Comparison of ENCODE assay signal across 8 mouse cellular contexts in the genomic region with DNA sequence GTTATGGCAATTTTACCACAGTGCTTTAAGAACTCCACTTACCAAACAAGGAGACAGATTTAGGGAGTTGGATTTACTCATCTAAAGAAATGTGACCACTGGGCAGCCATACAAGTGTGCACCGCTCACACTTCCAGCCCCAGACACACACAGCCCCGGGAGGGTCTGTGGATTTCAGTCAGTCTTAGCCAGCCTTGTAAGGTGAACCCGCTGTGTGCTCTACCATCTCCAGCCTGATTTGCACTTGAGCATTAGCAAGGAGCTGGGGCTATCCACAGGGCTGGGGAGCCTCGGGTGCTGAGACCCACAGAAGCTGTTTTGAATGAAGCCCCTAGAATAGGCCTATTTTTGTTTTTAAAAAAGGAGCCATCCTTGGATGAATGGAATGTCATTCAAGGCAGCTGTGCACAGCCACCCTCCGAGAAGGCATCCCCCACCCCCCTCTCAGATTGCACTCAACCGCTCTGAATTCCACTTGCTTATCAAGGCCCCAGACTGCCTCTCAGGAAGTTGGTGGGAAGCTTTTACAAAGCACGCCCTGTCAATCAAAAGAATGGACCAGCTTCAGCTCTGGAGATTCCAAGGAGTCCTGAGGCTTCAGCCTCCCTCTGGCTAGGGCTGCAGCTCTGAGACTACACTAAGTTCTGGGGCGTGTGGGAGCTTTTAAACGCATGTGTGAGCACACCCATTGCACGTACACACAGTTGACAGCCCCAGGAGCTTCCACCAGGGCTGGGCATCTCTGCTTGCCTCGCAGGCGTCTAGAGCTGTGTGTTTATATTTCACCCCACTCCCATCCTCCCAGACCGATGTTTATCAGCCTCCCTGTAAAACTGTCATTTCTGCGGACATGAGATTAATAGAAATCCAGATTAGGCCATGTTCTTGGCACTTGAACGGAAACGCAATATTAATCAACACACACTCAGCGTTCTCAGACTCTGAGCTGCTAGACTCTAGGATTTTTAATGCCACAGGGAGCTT. TPM values are rescaled to one million over a fixed set of nuclear protein-coding genes. Genes with fewer than 3 reads are reported as not detected.
DNase-seq lines count a peak whose midpoint lies in the region; ATAC-seq and TF ChIP-seq lines count a peak whose summit lies in the region.

No protein-coding gene starts in this region.

- H3K4me3 ChIP-seq in heart, embryonic 13.5 days, result 0 out of 2 replicates have a peak overlapping the region, but pooled peaks have one; percentile 12
- no peak overlapping the region for H3K4me3 ChIP-seq in embryonic facial prominence, embryonic 10.5 days
- no peak overlapping the region for H3K4me3 ChIP-seq in hindbrain, postnatal 0 days (ENCODE audit: low read length)

- H3K27me3 ChIP-seq in heart, embryonic 13.5 days (replicated peaks), result no peaks in the 10 kb centered on the region
- no peaks in the 10 kb centered on the region for H3K27me3 ChIP-seq in embryonic facial prominence, embryonic 10.5 days (replicated peaks; ENCODE audit: low read depth, poor library complexity, severe bottlenecking)
- no peaks in the 10 kb centered on the region for H3K27me3 ChIP-seq in hindbrain, postnatal 0 days (ENCODE audit: insufficient read depth, low read length)

- no peak for TF ChIP-seq CTCF in hindbrain, postnatal 0 days (IDR thresholded peaks at IDR 0.05; ENCODE audit: low read depth)

- peaks cover 67% of the 10 kb centered on the region for H3K4me1 ChIP-seq in heart, embryonic 13.5 days
- H3K4me1 ChIP-seq in embryonic facial prominence, embryonic 10.5 days, result peaks cover 73% of the 10 kb centered on the region
- peaks cover 23% of the 10 kb centered on the region for H3K4me1 ChIP-seq in hindbrain, postnatal 0 days (ENCODE audit: insufficient read depth, low read length)

- peak overlapping the region; percentile 97 for H3K27ac ChIP-seq in heart, embryonic 13.5 days (replicated peaks)
- peak overlapping the region; percentile 76 for H3K27ac ChIP-seq in embryonic facial prominence, embryonic 10.5 days (replicated peaks)
- 0 out of 2 replicates have a peak overlapping the region, but pooled peaks have one; percentile 12 for H3K27ac ChIP-seq in hindbrain, postnatal 0 days

- H3K9me3 ChIP-seq in heart, embryonic 13.5 days, result no peaks in the 10 kb centered on the region
- H3K9me3 ChIP-seq in embryonic facial prominence, embryonic 10.5 days, result no peaks in the 10 kb centered on the region
- no peaks in the 10 kb centered on the region for H3K9me3 ChIP-seq in hindbrain, postnatal 0 days (ENCODE audit: low read length)

- H3K9ac ChIP-seq in heart, embryonic 13.5 days, result peak overlapping the region; percentile 47
- no peak overlapping the region for H3K9ac ChIP-seq in hindbrain, postnatal 0 days (replicated peaks; ENCODE audit: low read length)

- intact Hi-C loops in heart, postnatal 25 days (cut with DNase I), result no loop called here
- intact Hi-C loops in left cerebral cortex, postnatal 10 days (cut with DNase I), result no loop called here

- WGBS in heart, embryonic 13.5 days, result 6% methylated on average over 17 of the region's 17 CpGs
- 23% methylated on average over 17 of the region's 17 CpGs for WGBS in embryonic facial prominence, embryonic 10.5 days
- WGBS in hindbrain, postnatal 0 days, result 17% methylated on average over 17 of the region's 17 CpGs

- H3K4me2 ChIP-seq in heart, embryonic 13.5 days, result peak overlapping the region; percentile 41
- no peak overlapping the region for H3K4me2 ChIP-seq in hindbrain, postnatal 0 days (ENCODE audit: low read depth, low read length)

- ATAC-seq in heart, embryonic 13.5 days (ENCODE audit: extremely low read depth, insufficient number of reproducible peaks, low FRiP score, low TSS enrichment), result no peak; the same call in 1 of the 2 replicates
- peak; percentile 61 for ATAC-seq in hindbrain, postnatal 0 days
- no peak for ATAC-seq in cerebellum, adult (ENCODE audit: insufficient number of reproducible peaks, low FRiP score, low TSS enrichment)

- H3K36me3 ChIP-seq in heart, embryonic 13.5 days, result peaks cover 37% of the 10 kb centered on the region
- peaks cover 34% of the 10 kb centered on the region for H3K36me3 ChIP-seq in embryonic facial prominence, embryonic 10.5 days (replicated peaks)
- H3K36me3 ChIP-seq in hindbrain, postnatal 0 days (ENCODE audit: insufficient read depth, low read length), result peaks cover 10% of the 10 kb centered on the region; the same call in 1 of the 2 replicates

- DNase-seq in heart, postnatal 25 days (ENCODE audit: low spot score), result no peak
- DNase-seq in embryonic facial prominence, embryonic 10.5 days (ENCODE audit: low spot score), result peak; percentile 78
- DNase-seq in hindbrain, postnatal 0 days (ENCODE audit: low spot score), result peak; percentile 30
- DNase-seq in lung, postnatal 36 days, result peak; percentile 59
- DNase-seq in left cerebral cortex, postnatal 10 days (ENCODE audit: extremely low spot score in 1 of 2, low spot score in 2 of 2), result no peak
- no peak for DNase-seq in frontal cortex, postnatal 10 days (ENCODE audit: low spot score in 2 of 2)

RNA-seq across cellular contexts. Expression of a gene that starts 57.2 kb away (rescaled TPM):
- polyA plus RNA-seq in heart, embryonic 13.5 days (2015; fragmentation: Nextera tagmentation; extraction: Ambion mirVana), result 2.3 and 2.6 TPM in 2 replicates
- 10 to 100 TPM; 30.8 to 32.3 TPM for total RNA-seq in heart, postnatal 25 days (2021)
- polyA plus RNA-seq in embryonic facial prominence, embryonic 10.5 days (2016; fragmentation: Nextera tagmentation; extraction: Ambion mirVana), result 2.4 and 2.7 TPM in 2 replicates
- total RNA-seq in hindbrain, postnatal 0 days (2014; rRNA removed), result 22.7 and 23.3 TPM in 2 replicates
- 3.0 and 3.1 TPM in 2 replicates for polyA plus RNA-seq in hindbrain, postnatal 0 days (2015; fragmentation: Nextera tagmentation; extraction: Ambion mirVana)
- 10 to 100 TPM; 47.7 to 55.0 TPM for total RNA-seq in left cerebral cortex, postnatal 10 days (2021)

Comparison
In these comparisons a context has a peak if more than half of its experiments do, and no peak if none do; other contexts are left out.
1. H3K27ac ChIP-seq: peak in every context shown above with its lines; median percentile 97 in heart, embryonic 13.5 days; 76 in embryonic facial prominence, embryonic 10.5 days; 12 in hindbrain, postnatal 0 days.
2. DNase-seq: peak in embryonic facial prominence, embryonic 10.5 days (single experiment), hindbrain, postnatal 0 days (single experiment) and lung, postnatal 36 days (single experiment); none in heart, postnatal 25 days (single experiment), left cerebral cortex, postnatal 10 days (0 of 2) and frontal cortex, postnatal 10 days (0 of 2).